Mouse (Mus musculus) Patski (cell line): ENCODE results near the gene Gmfg. TPM values are rescaled to one million over a fixed set of nuclear protein-coding genes. Genes with fewer than 3 reads are reported as not detected.

Experiments
- ATAC-seq: fragments of 100-300 bp; one replicate; pipeline ENCODE4 v1.8.0; 2021
- CTCF ChIA-PET: fragments of 350-600 bp; sonication (Branson Sonifier 250); formaldehyde crosslinking; loops from one replicate; lab custom pipeline; 2022; ENCODE audit warnings: inconsistent platforms; lab: Charles Lee
- POLR2A ChIA-PET: fragments of 350-600 bp; sonication (Branson Sonifier 250); formaldehyde crosslinking; loops from one replicate; lab custom pipeline; 2022; ENCODE audit warnings: antibody characterized with exemption, inconsistent platforms; lab: Charles Lee
- DNase-seq: peaks from one replicate; pipeline ENCODE4 v3.0.0-alpha.2; 2011; ENCODE audit warnings: low read depth, low spot score
- H3K27me3 ChIP-seq: fragments of 371-371 bp; one replicate; pipeline ENCODE4 v1.5.1; 2021
- CTCF ChIP-seq: fragments of 100-300 bp; IDR thresholded peaks from one replicate; pipeline ENCODE4 v1.5.1; 2021
- in situ Hi-C: fragments of 300-500 bp; cut with MboI; formaldehyde crosslinking; loops from 3 replicates; pipeline ENCODE4 v1.11.1; 2018; ENCODE audit warnings: low pct_unique_long_range_greater_than_20kb, mixed read lengths
- polyA plus RNA-seq: library from polyadenylated mRNA; unstranded; gene quantifications from one replicate; pipeline ENCODE4 v1.2.3, GENCODE M21; 2021

The Gmfg gene
- polyA plus RNA-seq, 1 experiment from 2014 or later = 0.58 TPM

- peaks cover 9% of the 10 kb centered on the region for H3K27me3 ChIP-seq
- no peak for ATAC-seq
- ChIA-PET POLR2A (no interaction called here), CTCF (interaction anchor here (1.4 to 2.1 kb wide), 2 partner anchors 11 to 158 kb away, joined by 3 to 10 read pairs; partner anchors contain the start of gene Gmfg)
- DNase-seq = no peak
- no peak for TF ChIP-seq CTCF
- in situ Hi-C loops = loop anchor here (5.0 kb wide), 2 partner anchors 79 to 154 kb away; no protein-coding TSS in a partner anchor
Observed at GRCm38 (mm10) chr7:28447865-28448820, 10.9 kb downstream of the Gmfg start.

DNA sequence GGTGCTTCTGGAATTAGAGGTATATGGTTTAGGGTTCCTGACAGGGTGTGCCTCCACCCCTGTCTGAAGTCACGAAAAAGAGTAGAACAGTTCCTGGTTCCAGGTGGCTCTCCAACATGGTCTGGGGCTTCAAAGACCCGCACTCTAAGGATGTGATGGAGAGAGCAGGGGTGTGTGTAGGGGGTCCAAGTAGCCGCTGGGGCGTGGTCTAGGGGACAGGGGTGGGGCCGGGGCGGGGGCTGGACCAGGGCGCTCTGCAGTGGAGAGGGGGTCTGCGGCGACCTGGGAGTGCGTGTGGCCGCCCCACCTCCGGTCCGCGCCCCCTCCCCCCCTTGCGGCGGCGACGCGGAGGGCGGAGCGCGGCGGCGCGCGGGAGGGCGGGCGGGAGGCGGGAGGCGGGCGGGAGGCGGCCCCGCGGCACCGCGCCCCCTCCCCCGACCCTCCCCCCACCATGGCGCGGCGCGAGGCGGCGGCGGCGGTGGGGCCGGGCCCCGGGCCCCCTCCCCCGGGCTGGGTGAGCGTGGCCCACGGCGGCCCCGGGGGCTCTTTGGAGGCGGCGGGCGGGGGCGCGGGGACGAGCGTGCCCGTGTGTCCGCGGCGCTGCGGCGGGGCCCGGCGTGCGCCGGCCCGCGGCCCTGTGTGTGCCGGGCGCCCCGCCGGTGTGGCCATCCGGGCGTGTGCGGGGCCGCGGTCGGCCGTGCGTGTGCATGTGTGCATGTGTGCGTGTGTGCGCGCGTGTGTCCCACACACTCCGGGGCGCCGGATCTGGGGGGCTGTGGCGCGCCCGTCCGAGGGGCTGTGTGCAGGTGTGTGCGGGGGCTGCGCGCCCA, 14.5 kb downstream of the Gmfg start, which contains the start of gene Lrfn1:
Gene Lrfn1, plus strand, starts transcription at position 450 of the 830 bp plus-strand sequence.
- in situ Hi-C loops = no loop called here
- ATAC-seq = no peak
- DNase-seq = no peak

GRCm38 (mm10) chr7:28452361-28453005, 15.2 kb downstream of the Gmfg start:
- ChIA-PET POLR2A (no interaction called here), CTCF (no interaction called here)
- DNase-seq (no peak), ATAC-seq (no peak)
- in situ Hi-C loops = no loop called here
- no peaks in the 10 kb centered on the region for H3K27me3 ChIP-seq
- no peak for TF ChIP-seq CTCF

More for the DNA sequence above, 14.5 kb downstream of the Gmfg start, which contains the start of gene Lrfn1:
- no peaks in the 10 kb centered on the region for H3K27me3 ChIP-seq
- no peak for TF ChIP-seq CTCF
- CTCF ChIA-PET = no interaction called here
- POLR2A ChIA-PET = no interaction called here

- DNase-seq = no peak
- POLR2A ChIA-PET = no interaction called here
- H3K27me3 ChIP-seq = no peaks in the 10 kb centered on the region
- in situ Hi-C loops = no loop called here
- ATAC-seq = no peak
- CTCF ChIA-PET = no interaction called here
- no peak for TF ChIP-seq CTCF
Observed at GRCm38 (mm10) chr7:28460361-28460760, 23.1 kb downstream of the Gmfg start.

GRCm38 (mm10) chr7:28462769-28463168, 25.5 kb downstream of the Gmfg start:
- peaks cover 6% of the 10 kb centered on the region for H3K27me3 ChIP-seq
- DNase-seq (no peak), ATAC-seq (no peak)
- TF ChIP-seq CTCF = no peak
- in situ Hi-C loops = no loop called here
- ChIA-PET POLR2A (interaction anchor here (0.6 kb wide), 1 partner anchor 26 kb away, joined by 7 read pairs; no protein-coding TSS in a partner anchor), CTCF (no interaction called here)

GRCm38 (mm10) chr7:28464416-28465212, 27.4 kb downstream of the Gmfg start:
- in situ Hi-C loops = no loop called here
- no peak for TF ChIP-seq CTCF
- no peak for DNase-seq
- no peak for ATAC-seq
- peaks cover 6% of the 10 kb centered on the region for H3K27me3 ChIP-seq
- ChIA-PET CTCF (interaction anchor here (1.5 kb wide), 1 partner anchor 63 kb away, joined by 3 read pairs; no protein-coding TSS in a partner anchor), POLR2A (no interaction called here)

GRCm38 (mm10) chr7:28466721-28467212, 29.5 kb downstream of the Gmfg start:
- POLR2A ChIA-PET = no interaction called here
- no peak for DNase-seq

GRCm38 (mm10) chr7:28467213-28467751, 30.0 kb downstream of the Gmfg start:
- DNase-seq (no peak), ATAC-seq (no peak)
- H3K27me3 ChIP-seq = peaks cover 20% of the 10 kb centered on the region
- in situ Hi-C loops = no loop called here
- ChIA-PET CTCF (no interaction called here), POLR2A (no interaction called here)
- TF ChIP-seq CTCF = no peak

More at GRCm38 (mm10) chr7:28466721-28467212, 29.5 kb downstream of the Gmfg start:
- ATAC-seq = no peak
- no peak for TF ChIP-seq CTCF
- CTCF ChIA-PET = no interaction called here
- H3K27me3 ChIP-seq = peaks cover 15% of the 10 kb centered on the region
- in situ Hi-C loops = no loop called here

DNA sequence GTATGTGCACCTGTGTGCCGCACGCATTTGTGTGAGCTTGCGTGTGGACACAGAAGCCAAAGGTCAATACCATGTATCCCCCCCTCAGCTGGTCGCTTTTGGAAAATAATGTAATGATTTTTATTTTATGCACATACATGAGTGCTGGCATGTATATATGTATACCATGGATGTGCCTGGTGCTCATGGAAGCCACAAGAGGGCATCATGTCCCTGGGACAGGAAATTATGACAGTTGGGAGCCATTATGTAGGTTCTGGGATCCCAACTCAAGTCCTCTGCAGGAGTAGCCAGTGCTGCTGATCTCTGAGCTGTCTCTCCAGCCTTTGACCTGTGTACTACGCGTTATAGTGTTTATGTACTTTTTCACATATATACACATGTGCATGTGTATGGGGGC, 38.9 kb downstream of the Gmfg start:
- H3K27me3 ChIP-seq = peaks cover 28% of the 10 kb centered on the region
- POLR2A ChIA-PET = interaction anchor here (0.6 kb wide), 1 partner anchor 110 kb away, joined by 3 read pairs; no protein-coding TSS in a partner anchor
- in situ Hi-C loops = loop anchor here (25.0 kb wide), 1 partner anchor 1086 kb away; no protein-coding TSS in a partner anchor
- no peak for ATAC-seq
- CTCF ChIA-PET = interaction anchor here (1.4 kb wide), 1 partner anchor 92 kb away, joined by 4 read pairs; no protein-coding TSS in a partner anchor
- DNase-seq = no peak
- TF ChIP-seq CTCF = no peak
